Mouse (Mus musculus): ENCODE results near the gene Cdk19. TPM values are rescaled to one million over a fixed set of nuclear protein-coding genes. Genes with fewer than 3 reads are reported as not detected.

Cdk19 gene
- total RNA-seq, 1 experiment from 2014 or later = 65.2 TPM

- no peak for ATAC-seq (replicated peaks; ENCODE audit: low read depth, poor library complexity, severe bottlenecking)
Observed at GRCm38 (mm10) chr10:40469145-40469544, 129.8 kb downstream of the Cdk19 start.

- ATAC-seq (replicated peaks; ENCODE audit: low read depth, poor library complexity, severe bottlenecking) = peak; percentile 91
Observed at GRCm38 (mm10) chr10:40476535-40477285, 137.3 kb downstream of the Cdk19 start.

GRCm38 (mm10) chr10:40477426-40478075, 138.2 kb downstream of the Cdk19 start:
- ATAC-seq (replicated peaks; ENCODE audit: low read depth, poor library complexity, severe bottlenecking) = no peak

GRCm38 (mm10) chr10:40478626-40479025, 139.3 kb downstream of the Cdk19 start:
- ATAC-seq (replicated peaks; ENCODE audit: low read depth, poor library complexity, severe bottlenecking) = no peak

GRCm38 (mm10) chr10:40479216-40479615, 139.9 kb downstream of the Cdk19 start:
- no peak for ATAC-seq (replicated peaks; ENCODE audit: low read depth, poor library complexity, severe bottlenecking)

GRCm38 (mm10) chr10:40479621-40480193, 140.3 kb downstream of the Cdk19 start:
- ATAC-seq (replicated peaks; ENCODE audit: low read depth, poor library complexity, severe bottlenecking) = no peak

GRCm38 (mm10) chr10:40481534-40481933, 142.2 kb downstream of the Cdk19 start:
- ATAC-seq (replicated peaks; ENCODE audit: low read depth, poor library complexity, severe bottlenecking) = no peak

GRCm38 (mm10) chr10:40482285-40482684, 142.9 kb downstream of the Cdk19 start:
- no peak for ATAC-seq (replicated peaks; ENCODE audit: low read depth, poor library complexity, severe bottlenecking)

GRCm38 (mm10) chr10:40489086-40489796, 149.9 kb downstream of the Cdk19 start:
- ATAC-seq (replicated peaks; ENCODE audit: low read depth, poor library complexity, severe bottlenecking) = peak; percentile 67

GRCm38 (mm10) chr10:40491131-40491530, 151.8 kb downstream of the Cdk19 start:
- no peak for ATAC-seq (replicated peaks; ENCODE audit: low read depth, poor library complexity, severe bottlenecking)

- ATAC-seq (replicated peaks; ENCODE audit: low read depth, poor library complexity, severe bottlenecking) = no peak
Observed at GRCm38 (mm10) chr10:40491748-40492147, 152.4 kb downstream of the Cdk19 start.

GRCm38 (mm10) chr10:40494181-40495162, 155.1 kb downstream of the Cdk19 start:
- no peak for ATAC-seq (replicated peaks; ENCODE audit: low read depth, poor library complexity, severe bottlenecking)

- peak; percentile 55 for ATAC-seq (replicated peaks; ENCODE audit: low read depth, poor library complexity, severe bottlenecking)
Observed at GRCm38 (mm10) chr10:40497301-40498041, 158.1 kb downstream of the Cdk19 start.

- ATAC-seq (replicated peaks; ENCODE audit: low read depth, poor library complexity, severe bottlenecking) = no peak
Observed at GRCm38 (mm10) chr10:40498426-40498825, 159.1 kb downstream of the Cdk19 start.

GRCm38 (mm10) chr10:40499314-40500252, 160.2 kb downstream of the Cdk19 start:
- peak; percentile 46 for ATAC-seq (replicated peaks; ENCODE audit: low read depth, poor library complexity, severe bottlenecking)

- no peak for ATAC-seq (replicated peaks; ENCODE audit: low read depth, poor library complexity, severe bottlenecking)
Observed at GRCm38 (mm10) chr10:40500723-40501245, 161.4 kb downstream of the Cdk19 start.

- no peak for ATAC-seq (replicated peaks; ENCODE audit: low read depth, poor library complexity, severe bottlenecking)
Observed at GRCm38 (mm10) chr10:40502734-40503133, 163.4 kb downstream of the Cdk19 start.
